Mouse (Mus musculus): ENCODE data around the gene Cnot6.

Gene Cnot6

DNA sequence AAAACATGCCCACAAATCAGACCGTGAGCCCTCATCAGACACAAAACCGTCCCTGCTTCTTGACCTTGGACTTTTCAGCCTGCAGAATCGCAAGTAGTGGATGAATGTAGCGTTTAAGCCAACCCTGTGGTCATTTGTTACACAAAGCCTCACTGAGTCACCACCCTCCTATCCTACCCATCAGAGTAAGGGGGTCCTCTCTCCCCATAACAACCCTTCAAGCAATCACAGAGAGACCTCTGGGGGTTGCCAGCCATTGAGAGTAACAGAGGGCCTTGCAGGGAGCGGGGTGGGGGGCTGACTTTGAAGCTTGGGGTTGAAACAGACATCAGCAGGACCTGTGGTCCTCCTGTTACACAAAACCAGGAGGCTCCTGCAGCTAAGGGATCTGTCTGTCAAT is 57.9 kb downstream of the Cnot6 start:
- DNase-seq: no peak

DNA sequence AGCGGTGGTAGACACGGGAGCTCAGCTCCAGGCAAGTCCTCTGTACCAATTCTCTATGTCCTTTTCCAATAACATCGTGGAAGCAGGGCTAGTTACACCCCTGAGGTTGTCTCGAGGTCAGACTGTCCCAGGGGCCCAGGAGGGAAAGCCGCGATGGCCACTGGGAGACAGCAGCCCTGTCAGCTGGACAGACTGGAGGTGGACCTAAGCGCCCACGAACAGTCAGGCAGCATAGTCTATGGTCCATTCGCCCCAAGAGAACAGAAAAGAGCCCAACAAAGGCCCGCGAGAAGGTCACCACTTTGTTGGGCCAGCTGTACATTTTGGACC is 59.5 kb downstream of the Cnot6 start:
- no peak for DNase-seq

GRCm38 (mm10) chr11:49652401-49653078 is 60.0 kb downstream of the Cnot6 start:
- DNase-seq: peak; percentile 94 to 97

DNA sequence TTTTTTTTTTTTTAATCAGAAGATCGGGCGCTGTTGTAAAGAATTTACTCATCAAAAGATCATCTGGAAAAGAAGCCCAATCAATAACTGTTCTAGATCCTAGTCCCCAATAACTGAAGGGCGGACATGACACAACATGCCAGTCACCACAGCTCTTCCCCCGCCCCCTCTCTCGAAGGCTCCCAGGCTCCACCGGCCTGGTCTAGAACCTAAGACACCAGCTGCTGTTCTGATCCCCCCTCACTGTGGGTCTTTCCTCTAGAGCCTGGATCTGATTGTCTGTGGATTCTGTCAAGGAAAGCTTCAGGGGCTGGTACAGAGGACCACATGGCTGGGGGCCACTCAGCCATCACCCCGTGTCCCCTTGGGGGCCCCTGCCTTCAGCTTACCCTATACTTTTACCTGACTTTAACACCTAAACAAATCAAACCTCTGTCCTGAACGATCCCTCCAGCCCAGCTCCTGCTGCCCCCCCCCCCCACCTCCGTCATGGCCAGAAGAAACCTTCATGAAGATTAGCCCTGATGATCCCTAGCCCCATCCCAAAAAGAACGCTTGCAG is 60.7 kb downstream of the Cnot6 start:
- no peak for DNase-seq

- DNase-seq: no peak
These were observed 61.3 kb downstream of the Cnot6 start for GRCm38 (mm10) chr11:49650994-49651761.

DNA sequence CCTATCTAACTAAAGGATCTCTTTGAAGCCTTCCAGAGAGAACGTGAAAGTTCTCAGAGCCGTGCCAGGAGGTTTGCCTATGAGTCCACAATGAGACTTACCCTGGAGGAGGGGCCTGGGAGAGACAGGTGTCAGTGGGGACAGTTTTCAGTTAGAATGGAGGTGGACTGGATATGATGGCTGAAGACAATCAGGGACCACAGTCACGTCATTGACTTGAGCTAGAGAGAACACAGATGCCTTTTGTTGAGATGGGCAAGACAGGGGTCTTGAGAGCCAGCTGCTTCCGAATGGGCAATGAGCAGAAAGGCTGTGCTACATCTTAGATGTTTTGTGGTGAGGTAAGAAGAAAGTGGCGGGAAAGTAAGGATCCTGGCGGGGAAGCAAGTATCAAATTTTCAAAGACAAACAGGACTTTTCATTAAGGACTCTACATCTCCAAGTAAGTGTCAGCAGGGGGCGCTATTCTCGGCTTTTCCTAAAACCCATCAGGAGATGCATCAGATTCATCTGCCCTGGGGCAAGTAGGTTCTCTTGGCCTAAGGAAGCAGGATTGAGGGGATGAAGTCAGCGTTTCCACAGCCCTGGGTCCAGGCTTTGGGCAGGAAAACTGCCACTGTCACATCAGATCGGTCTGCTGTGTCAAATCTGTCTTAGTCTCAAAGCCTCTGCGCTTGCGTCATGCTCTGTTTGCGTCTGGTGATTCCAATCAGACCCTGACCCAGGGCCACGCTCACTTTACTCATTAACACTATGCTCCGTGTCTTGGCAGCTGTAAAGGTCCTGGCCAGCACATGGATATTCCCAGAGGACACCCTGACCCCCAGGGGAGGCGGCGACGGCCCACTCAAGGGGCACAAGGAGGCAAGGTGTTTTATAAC is 62.2 kb downstream of the Cnot6 start:
- DNase-seq: peak; percentile 38 to 66

DNA sequence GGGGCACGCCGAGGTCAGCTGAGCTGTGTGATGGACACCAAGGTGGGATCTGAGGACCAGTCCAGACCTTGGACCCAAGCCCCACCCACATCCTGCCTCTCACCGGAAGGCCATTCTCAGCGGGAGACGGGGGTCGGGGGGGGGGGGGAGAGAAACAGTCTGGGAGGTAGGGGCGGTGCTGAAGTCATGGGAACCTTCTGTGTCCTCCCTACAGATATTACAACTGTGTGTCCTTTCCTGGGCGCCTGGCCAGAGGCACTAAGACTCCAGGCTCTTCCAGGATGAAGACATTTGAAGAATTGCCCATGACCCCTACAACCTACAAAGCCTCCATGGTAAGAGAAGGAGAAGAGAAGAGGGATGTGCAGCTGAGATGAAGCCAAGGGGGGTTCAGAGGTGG is 66.8 kb downstream of the Cnot6 start:
- DNase-seq: no peak

DNA sequence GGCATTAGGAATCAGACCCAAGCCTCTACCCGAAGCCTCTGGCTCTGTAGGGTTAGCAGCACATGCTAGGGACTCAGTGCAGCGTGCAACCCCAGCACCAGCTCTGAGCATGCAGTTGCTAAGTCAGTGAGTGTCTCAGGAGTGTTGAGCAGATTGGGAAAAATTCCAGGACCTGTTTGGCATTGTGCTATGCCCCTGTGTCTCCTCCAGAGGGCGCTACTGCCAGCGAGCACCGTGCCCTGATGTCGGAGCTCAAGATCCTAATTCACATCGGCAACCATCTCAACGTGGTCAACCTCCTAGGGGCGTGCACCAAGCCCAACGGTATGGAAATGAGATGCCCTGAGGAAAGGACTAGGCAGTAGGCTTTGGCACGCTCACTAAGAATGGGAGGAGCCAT is 76.1 kb downstream of the Cnot6 start:
- DNase-seq: peak; percentile 27 to 46

- no peak for DNase-seq
These were observed 76.9 kb downstream of the Cnot6 start for GRCm38 (mm10) chr11:49635671-49636070.

DNA sequence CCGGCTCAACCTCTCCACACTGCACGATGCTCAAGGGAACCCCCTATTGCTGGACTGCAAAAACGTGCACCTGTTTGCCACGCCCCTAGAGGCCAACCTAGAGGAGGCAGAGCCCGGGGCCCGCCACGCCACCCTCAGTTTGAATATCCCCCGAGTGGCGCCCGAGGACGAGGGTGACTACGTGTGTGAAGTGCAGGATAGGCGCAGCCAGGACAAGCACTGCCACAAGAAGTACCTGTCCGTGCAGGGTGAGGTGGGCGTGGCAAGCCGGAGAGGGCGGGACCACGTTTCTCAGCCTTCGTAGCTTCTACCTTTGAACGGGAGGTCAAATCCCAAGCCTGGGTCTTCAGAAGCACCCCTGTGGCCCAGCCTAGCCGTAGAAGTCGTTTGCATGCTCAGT is 78.4 kb downstream of the Cnot6 start:
- DNase-seq: no peak

DNA sequence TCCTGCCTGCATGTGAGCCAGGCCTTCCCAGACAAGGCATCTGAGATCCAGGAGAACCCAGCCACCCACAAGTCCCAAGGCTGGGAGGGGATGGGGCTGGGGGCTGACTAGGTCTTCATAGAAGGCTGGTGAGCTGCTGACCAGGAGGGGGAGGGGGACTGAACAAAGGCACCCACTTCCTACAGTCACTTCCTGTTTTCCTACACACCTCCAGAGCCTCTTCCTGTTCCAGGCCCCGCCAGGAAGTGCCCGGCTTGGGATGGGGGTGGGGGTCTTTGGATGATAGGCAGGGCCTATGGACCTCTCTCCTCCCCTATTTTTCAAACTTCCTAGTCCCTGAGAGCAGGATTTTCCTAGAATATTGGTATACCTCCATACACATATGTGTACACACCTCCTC is 80.3 kb downstream of the Cnot6 start:
- DNase-seq: no peak

DNA sequence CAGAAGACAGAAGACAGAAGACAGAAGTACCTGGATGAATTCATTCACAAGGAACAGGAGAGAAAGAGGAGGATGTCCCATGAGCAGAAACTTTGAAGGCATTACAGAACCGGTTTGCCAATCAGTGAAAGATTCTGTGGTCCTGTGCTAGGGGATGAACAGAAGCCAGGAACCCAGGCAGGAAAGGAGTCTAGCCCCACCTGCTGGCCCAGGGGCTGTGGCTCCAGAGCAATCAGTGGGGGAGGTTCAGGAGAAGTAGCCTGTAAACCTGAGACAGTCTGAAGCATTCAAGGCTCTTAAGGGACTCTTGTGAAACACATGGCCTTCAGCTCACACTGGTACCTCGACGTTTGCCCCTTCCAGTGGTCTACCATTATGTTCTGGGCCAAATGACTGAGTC is 81.4 kb downstream of the Cnot6 start:
- no peak for DNase-seq

DNA sequence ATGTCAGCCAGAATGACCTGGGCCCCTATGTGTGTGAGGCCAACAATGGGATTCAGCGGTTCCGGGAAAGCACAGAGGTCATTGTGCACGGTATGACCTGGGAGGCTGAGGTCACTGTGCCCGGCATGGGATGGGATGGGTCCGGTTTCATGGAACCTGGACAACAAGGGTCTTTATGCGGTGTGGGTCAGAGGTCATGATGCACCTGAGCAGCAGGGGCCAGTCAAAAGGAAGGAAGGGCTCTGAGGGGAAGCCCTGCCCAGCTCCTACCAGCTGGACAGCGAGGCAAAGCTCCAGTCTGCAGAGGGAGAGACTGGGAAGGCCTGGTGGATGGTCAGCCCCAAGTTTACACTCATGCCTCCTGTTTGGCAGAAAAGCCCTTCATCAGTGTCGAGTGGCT is 85.8 kb downstream of the Cnot6 start:
- DNase-seq: no peak

DNA sequence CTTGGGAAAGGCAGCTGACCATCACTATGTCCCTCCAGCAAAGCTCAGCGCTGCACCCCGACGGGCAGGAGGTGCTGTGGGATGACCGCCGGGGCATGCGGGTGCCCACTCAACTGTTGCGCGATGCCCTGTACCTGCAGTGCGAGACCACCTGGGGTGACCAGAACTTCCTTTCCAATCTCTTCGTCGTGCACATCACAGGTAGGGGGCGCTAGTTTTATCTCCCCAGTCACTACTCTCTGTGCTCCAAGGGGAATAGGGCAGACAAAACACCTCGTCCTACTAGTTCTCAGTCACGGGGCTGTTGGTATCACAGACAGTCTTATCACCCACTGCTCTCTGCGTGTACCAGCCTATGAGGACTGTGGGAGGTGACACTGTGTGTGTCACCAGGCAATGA is 86.7 kb downstream of the Cnot6 start:
- DNase-seq: no peak

DNA sequence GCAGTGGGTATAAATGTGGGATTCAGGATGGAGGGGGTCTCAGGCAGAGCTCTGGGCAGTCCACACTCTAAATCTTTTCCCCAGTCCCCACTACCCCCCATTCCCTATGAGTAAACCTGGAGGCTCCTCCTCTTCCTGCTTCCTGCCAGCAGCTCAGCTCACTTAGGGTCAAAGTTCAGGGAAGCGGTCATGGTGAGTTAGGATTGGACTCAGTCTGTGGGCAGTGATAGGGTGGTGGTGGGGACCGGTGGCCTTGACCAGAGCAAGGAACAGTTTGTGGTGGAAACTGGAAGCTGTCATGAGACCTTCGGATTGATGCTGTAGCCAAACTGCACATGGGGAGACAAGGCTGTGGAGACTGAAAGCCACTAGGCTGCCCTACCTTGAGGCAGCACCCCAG is 88.4 kb downstream of the Cnot6 start:
- DNase-seq: no peak

DNA sequence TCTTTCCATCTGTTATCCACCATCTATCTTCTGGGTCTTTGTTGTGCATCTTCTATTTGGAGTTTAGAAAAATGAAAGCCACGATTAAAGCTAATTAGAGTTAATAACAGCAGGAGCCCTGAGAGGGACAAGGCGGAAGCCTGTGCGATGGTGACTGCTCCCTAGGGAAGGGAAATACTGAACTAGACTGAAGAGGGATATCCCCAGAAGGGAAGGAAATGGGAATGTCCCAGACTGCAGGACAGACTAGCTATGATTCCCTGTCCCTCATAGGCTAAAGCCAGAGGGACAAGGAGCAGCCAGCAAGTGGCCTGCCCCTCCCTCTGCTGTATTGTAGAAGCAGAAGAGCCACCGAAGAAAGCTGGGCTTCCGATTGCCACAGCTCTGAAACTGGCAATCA is 90.6 kb downstream of the Cnot6 start:
- no peak for DNase-seq

Measured in cerebellum, postnatal 10 days (tissue).